Mouse (Mus musculus) lung, postnatal 0 days (tissue): Measurements from ENCODE around the gene Pole3. TPM values are rescaled to one million over a fixed set of nuclear protein-coding genes. Genes with fewer than 3 reads are reported as not detected.

Experiments used
- ATAC-seq: fragments of 200-750 bp; cut with Nextera tagmentation; 2 replicates; pipeline ENCODE4 v1.8.0; 2017; ENCODE audit warnings: moderate library complexity
- DNase-seq: peaks from one replicate; pipeline ENCODE4 v3.0.0-alpha.2; 2016; ENCODE audit warnings: low spot score
- H3K27ac ChIP-seq: fragments of 300-500 bp; sonication (generic); 2 replicates; pipeline ENCODE4 v1.5.1; 2014; ENCODE audit warnings: antibody characterized with exemption, mild to moderate bottlenecking, low read length, mixed read lengths
- H3K27me3 ChIP-seq: fragments of 300-500 bp; sonication (generic); replicated peaks from 2 replicates; pipeline ENCODE4 v1.6.1; 2014; ENCODE audit warnings: low read length, mixed read lengths; ENCODE audit not compliant: insufficient read depth
- H3K36me3 ChIP-seq: fragments of 300-500 bp; sonication (generic); 2 replicates; pipeline ENCODE4 v1.6.1; 2014; ENCODE audit warnings: low read length, mixed read lengths; ENCODE audit not compliant: insufficient read depth
- H3K4me1 ChIP-seq: fragments of 300-500 bp; sonication (generic); 2 replicates; pipeline ENCODE4 v1.6.1; 2014; ENCODE audit warnings: antibody characterized with exemption, low read depth, low read length, mixed read lengths; ENCODE audit not compliant: insufficient read depth
- H3K4me2 ChIP-seq: fragments of 300-500 bp; sonication (generic); replicated peaks from 2 replicates; pipeline ENCODE4 v1.6.1; 2014; ENCODE audit warnings: low read depth, mild to moderate bottlenecking, low read length, moderate library complexity, mixed read lengths
- H3K4me3 ChIP-seq: fragments of 300-500 bp; sonication (generic); 2 replicates; pipeline ENCODE4 v1.5.1; 2014; ENCODE audit warnings: low read depth, low read length
- H3K9ac ChIP-seq: fragments of 300-500 bp; sonication (generic); replicated peaks from 2 replicates; pipeline ENCODE4 v1.6.1; 2014; ENCODE audit warnings: low read depth, mild to moderate bottlenecking
- H3K9me3 ChIP-seq: fragments of 300-500 bp; sonication (generic); 2 replicates; pipeline ENCODE4 v1.6.1; 2016; ENCODE audit warnings: low read length, mixed read lengths
- CTCF ChIP-seq: IDR thresholded peaks from 2 replicates; pipeline ENCODE4 v1.5.1; 2016; ENCODE audit warnings: antibody characterized with exemption, mild to moderate bottlenecking
- EP300 ChIP-seq: IDR thresholded peaks from 2 replicates; pipeline ENCODE4 v1.6.1; 2016; ENCODE audit warnings: antibody characterized with exemption, mild to moderate bottlenecking, control low read depth
- WGBS: fragments of 180-500 bp; shearing (Covaris S2); extraction: QIAGEN DNeasy Blood & Tissue Kit; methylation state at CpG from one replicate; pipeline ENCODE4 v1.1.7; 2014; 5-methylcytosine and 5-hydroxymethylcytosine counted together
- polyA plus RNA-seq: library from polyadenylated mRNA; unstranded; fragments of >200 nt; fragmentation: Nextera tagmentation; extraction: Ambion mirVana; gene quantifications from 2 replicates; pipeline ENCODE4 v1.2.1, GENCODE M21; 2015

The Pole3 gene
- polyA plus RNA-seq, 1 experiment from 2014 or later, result 35.6 TPM

DNA sequence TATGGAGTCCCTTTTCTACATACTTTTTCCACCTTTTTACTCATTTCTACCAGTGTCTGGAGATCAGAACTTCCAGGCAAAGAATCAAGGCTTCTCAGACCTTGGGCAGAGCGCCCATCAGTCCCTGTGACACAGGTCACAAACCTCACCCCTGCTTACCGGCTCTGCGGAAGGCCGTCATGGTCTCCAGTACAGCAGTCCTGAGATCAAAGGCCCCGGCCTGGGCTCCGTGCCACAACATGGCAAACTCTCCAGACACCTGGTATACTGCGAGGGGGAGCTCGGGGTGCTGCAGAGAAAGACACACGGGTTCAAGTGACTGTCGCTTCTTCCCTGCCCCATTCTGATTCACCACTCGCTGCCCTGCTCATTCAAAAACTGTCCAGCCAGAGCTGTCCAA lies 14.9 kb downstream of the Pole3 start:
- DNase-seq (no peak), ATAC-seq (no peak)
- TF ChIP-seq EP300 (no peak), CTCF (no peak)
- Histone ChIP-seq H3K9ac (no peak overlapping the region), H3K9me3 (no peaks in the 10 kb centered on the region), H3K4me3 (no peak overlapping the region), H3K4me2 (no peak overlapping the region), H3K36me3 (peaks cover 43% of the 10 kb centered on the region; the same call in 1 of the 2 replicates), H3K27me3 (no peaks in the 10 kb centered on the region), H3K4me1 (no peaks in the 10 kb centered on the region), H3K27ac (no peak overlapping the region)
- 77% methylated on average over 11 of the region's 11 CpGs for whole genome bisulfite sequencing

GRCm38 (mm10) chr4:62508839-62509238 lies 16.0 kb downstream of the Pole3 start:
- no peak overlapping the region for H3K4me3 ChIP-seq
- no peak for TF ChIP-seq EP300
- TF ChIP-seq CTCF, result no peak
- H3K4me2 ChIP-seq, result no peak overlapping the region
- no peak overlapping the region for H3K27ac ChIP-seq
- ATAC-seq (no peak), DNase-seq (no peak)
- no peaks in the 10 kb centered on the region for H3K9me3 ChIP-seq
- H3K4me1 ChIP-seq, result no peaks in the 10 kb centered on the region
- H3K36me3 ChIP-seq, result peaks cover 43% of the 10 kb centered on the region; the same call in 1 of the 2 replicates
- H3K9ac ChIP-seq, result no peak overlapping the region
- 88% methylated on average over 5 of the region's 5 CpGs for WGBS
- no peaks in the 10 kb centered on the region for H3K27me3 ChIP-seq

GRCm38 (mm10) chr4:62506798-62507197 lies 18.1 kb downstream of the Pole3 start:
- TF ChIP-seq CTCF, result peak; percentile 55
- TF ChIP-seq EP300, result no peak
- H3K36me3 ChIP-seq, result peaks cover 30% of the 10 kb centered on the region; the same call in 1 of the 2 replicates
- H3K9ac ChIP-seq, result no peak overlapping the region
- H3K27ac ChIP-seq, result no peak overlapping the region
- H3K4me2 ChIP-seq, result no peak overlapping the region
- 45% methylated on average over 2 of the region's 2 CpGs for WGBS
- DNase-seq, result no peak
- H3K4me1 ChIP-seq, result peaks cover 3% of the 10 kb centered on the region; the same call in 1 of the 2 replicates
- no peak for ATAC-seq
- no peak overlapping the region for H3K4me3 ChIP-seq
- no peaks in the 10 kb centered on the region for H3K27me3 ChIP-seq
- H3K9me3 ChIP-seq, result no peaks in the 10 kb centered on the region

- Histone ChIP-seq H3K27me3 (no peaks in the 10 kb centered on the region), H3K9me3 (no peaks in the 10 kb centered on the region), H3K4me3 (no peak overlapping the region), H3K27ac (no peak overlapping the region), H3K36me3 (peaks cover 23% of the 10 kb centered on the region; the same call in 1 of the 2 replicates), H3K9ac (no peak overlapping the region), H3K4me1 (peaks cover 4% of the 10 kb centered on the region; the same call in 1 of the 2 replicates), H3K4me2 (no peak overlapping the region)
- ATAC-seq, result no peak
- no peak for TF ChIP-seq CTCF
- TF ChIP-seq EP300, result no peak
- WGBS, result 78% methylated on average over 3 of the region's 3 CpGs
- DNase-seq, result no peak
Observed at GRCm38 (mm10) chr4:62505991-62506390, 18.9 kb downstream of the Pole3 start.

GRCm38 (mm10) chr4:62503374-62503970 lies 21.4 kb downstream of the Pole3 start, which contains the start of gene Hdhd3:
Gene Hdhd3, minus strand, starts transcription at chr4:62503467.
- H3K27ac ChIP-seq, result peak within 1 kb of the TSS; percentile 81
- 0 out of 2 replicates have a peak, but pooled peaks cover 4% of the 10 kb centered on the region for H3K36me3 ChIP-seq
- DNase-seq, result no peak
- no peaks in the 10 kb centered on the region for H3K9me3 ChIP-seq
- TF ChIP-seq CTCF (no peak), EP300 (no peak)
- 67% methylated on average over 3 of the region's 3 CpGs for WGBS
- no peaks in the 10 kb centered on the region for H3K27me3 ChIP-seq
- peaks cover 8% of the 10 kb centered on the region; the same call in 1 of the 2 replicates for H3K4me1 ChIP-seq
- peak within 1 kb of the TSS; percentile 52 for H3K9ac ChIP-seq
- peak within 1 kb of the TSS; percentile 84 for H3K4me2 ChIP-seq
- ATAC-seq, result no peak
- H3K4me3 ChIP-seq, result peak within 1 kb of the TSS; percentile 61

GRCm38 (mm10) chr4:62502969-62503368 lies 21.9 kb downstream of the Pole3 start:
- Histone ChIP-seq H3K36me3 (no peaks in the 10 kb centered on the region), H3K9me3 (no peaks in the 10 kb centered on the region), H3K4me2 (no peak overlapping the region), H3K27me3 (no peaks in the 10 kb centered on the region), H3K9ac (no peak overlapping the region), H3K27ac (peak overlapping the region; percentile 81), H3K4me1 (peaks cover 8% of the 10 kb centered on the region; the same call in 1 of the 2 replicates), H3K4me3 (no peak overlapping the region)
- DNase-seq, result no peak
- no peak for ATAC-seq
- TF ChIP-seq EP300, result no peak
- no peak for TF ChIP-seq CTCF
- whole genome bisulfite sequencing, result 18% methylated on average over 7 of the region's 7 CpGs
